Mouse (Mus musculus) forebrain, embryonic 14.5 days (tissue): ENCODE results near the gene Ccnq. TPM values are rescaled to one million over a fixed set of nuclear protein-coding genes. Genes with fewer than 3 reads are reported as not detected.

Experiments
- ATAC-seq: fragments of 200-750 bp; cut with Nextera tagmentation; 2 replicates; pipeline ENCODE4 v1.8.0; 2017; ENCODE audit warnings: mild to moderate bottlenecking, moderate library complexity
- DNase-seq: peaks from one replicate; pipeline ENCODE4 v3.0.0-alpha.2; 2015; ENCODE audit warnings: low spot score
- H3K27ac ChIP-seq: fragments of 300-500 bp; sonication (generic); 2 replicates; pipeline ENCODE4 v1.5.1; 2014; ENCODE audit warnings: low read depth, mild to moderate bottlenecking, control low read depth, low read length, moderate library complexity
- H3K27me3 ChIP-seq: fragments of 300-500 bp; sonication (generic); replicated peaks from 2 replicates; pipeline ENCODE4 v1.6.1; 2014; ENCODE audit warnings: low read length, control low read depth, mixed read lengths; ENCODE audit not compliant: control insufficient read depth, insufficient read depth
- H3K36me3 ChIP-seq: fragments of 300-500 bp; sonication (generic); 2 replicates; pipeline ENCODE4 v1.6.1; 2014; ENCODE audit warnings: low read length, control low read depth; ENCODE audit not compliant: control insufficient read depth, insufficient read depth
- H3K4me1 ChIP-seq: fragments of 300-500 bp; sonication (generic); 2 replicates; pipeline ENCODE4 v1.6.1; 2014; ENCODE audit warnings: antibody characterized with exemption, low read length, control low read depth; ENCODE audit not compliant: control insufficient read depth, insufficient read depth
- H3K4me2 ChIP-seq: fragments of 300-500 bp; sonication (generic); 2 replicates; pipeline ENCODE4 v1.6.1; 2014; ENCODE audit warnings: mild to moderate bottlenecking, control low read depth, low read length
- H3K4me3 ChIP-seq: fragments of 300-500 bp; sonication (generic); 2 replicates; pipeline ENCODE4 v1.5.1; 2014; ENCODE audit warnings: low read depth, low read length, control low read depth
- H3K9ac ChIP-seq: fragments of 300-500 bp; sonication (generic); 2 replicates; pipeline ENCODE4 v1.6.1; 2014; ENCODE audit warnings: mild to moderate bottlenecking, low read length, control low read depth, moderate library complexity
- H3K9me3 ChIP-seq: fragments of 300-500 bp; sonication (generic); replicated peaks from 2 replicates; pipeline ENCODE4 v1.6.1; 2016; ENCODE audit warnings: low read length, control low read depth, mixed read lengths; ENCODE audit not compliant: control insufficient read depth
- WGBS: fragments of 180-500 bp; shearing (Covaris S2); extraction: QIAGEN DNeasy Blood & Tissue Kit; methylation state at CpG from one replicate; pipeline ENCODE4 v1.1.7; 2014; 5-methylcytosine and 5-hydroxymethylcytosine counted together
- polyA plus RNA-seq: library from polyadenylated mRNA; unstranded; fragments of >200 nt; fragmentation: Nextera tagmentation; extraction: Ambion mirVana; gene quantifications from 2 replicates; pipeline ENCODE4 v1.2.1, GENCODE M21; 2014

The Ccnq gene
- polyA plus RNA-seq, 1 experiment from 2014 or later = 48.9 TPM

- H3K27me3 ChIP-seq = no peaks in the 10 kb centered on the region
- 3% methylated on average over 7 of the region's 7 CpGs for WGBS
- peak; percentile 70 for ATAC-seq
- no peak overlapping the region for H3K4me2 ChIP-seq
- peaks cover 28% of the 10 kb centered on the region for H3K4me1 ChIP-seq
- H3K9me3 ChIP-seq = no peaks in the 10 kb centered on the region
- no peak overlapping the region; the same call in 1 of the 2 replicates for H3K9ac ChIP-seq
- peak overlapping the region; percentile 68 for H3K27ac ChIP-seq
- DNase-seq = peak; percentile 76
- H3K4me3 ChIP-seq = no peak overlapping the region
- no peaks in the 10 kb centered on the region for H3K36me3 ChIP-seq
Measured at GRCm38 (mm10) chr11:78786013-78786431, 34.5 kb upstream of the Ccnq start.

GRCm38 (mm10) chr11:78782791-78783347 is 31.3 kb upstream of the Ccnq start:
- Histone ChIP-seq H3K27ac (no peak overlapping the region), H3K9me3 (no peaks in the 10 kb centered on the region), H3K4me1 (peaks cover 19% of the 10 kb centered on the region), H3K4me2 (no peak overlapping the region), H3K36me3 (no peaks in the 10 kb centered on the region), H3K4me3 (no peak overlapping the region), H3K27me3 (no peaks in the 10 kb centered on the region), H3K9ac (no peak overlapping the region)
- no peak for ATAC-seq
- WGBS = 73% methylated on average over 9 of the region's 9 CpGs
- DNase-seq = no peak

DNA sequence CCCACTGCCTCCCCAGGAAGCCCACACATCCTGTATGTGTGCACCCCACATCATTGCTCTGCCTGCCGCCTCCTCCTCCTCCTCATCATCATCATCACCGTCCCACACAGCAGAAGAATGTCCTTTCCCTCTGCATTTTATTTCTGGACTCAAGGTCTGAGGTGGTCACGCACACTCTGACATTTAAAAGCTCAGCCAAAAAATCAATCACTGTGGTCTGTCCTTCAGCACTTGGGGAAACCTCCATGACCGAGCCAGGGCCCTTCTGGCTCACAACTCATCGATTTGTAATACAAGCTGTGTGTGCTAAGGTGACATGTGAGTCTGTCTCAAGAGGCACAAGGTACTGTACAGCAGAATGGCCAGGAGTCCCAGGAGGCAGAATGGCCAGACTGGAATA is 30.8 kb upstream of the Ccnq start:
- no peak overlapping the region for H3K27ac ChIP-seq
- WGBS = 93% methylated on average over 5 of the region's 5 CpGs

GRCm38 (mm10) chr11:78780571-78780970 is 29.0 kb upstream of the Ccnq start:
- no peak for ATAC-seq
- Histone ChIP-seq H3K9me3 (no peaks in the 10 kb centered on the region), H3K27me3 (no peaks in the 10 kb centered on the region), H3K9ac (no peak overlapping the region), H3K36me3 (no peaks in the 10 kb centered on the region), H3K4me3 (no peak overlapping the region), H3K4me1 (peaks cover 16% of the 10 kb centered on the region), H3K4me2 (no peak overlapping the region), H3K27ac (no peak overlapping the region)
- WGBS = 80% methylated on average over 3 of the region's 3 CpGs
- no peak for DNase-seq

More for the DNA sequence above, 30.8 kb upstream of the Ccnq start:
- no peak overlapping the region for H3K9ac ChIP-seq
- ATAC-seq = no peak
- H3K27me3 ChIP-seq = no peaks in the 10 kb centered on the region
- H3K36me3 ChIP-seq = no peaks in the 10 kb centered on the region
- no peaks in the 10 kb centered on the region for H3K9me3 ChIP-seq
- H3K4me1 ChIP-seq = peaks cover 24% of the 10 kb centered on the region
- H3K4me2 ChIP-seq = no peak overlapping the region
- H3K4me3 ChIP-seq = no peak overlapping the region
- DNase-seq = no peak

DNA sequence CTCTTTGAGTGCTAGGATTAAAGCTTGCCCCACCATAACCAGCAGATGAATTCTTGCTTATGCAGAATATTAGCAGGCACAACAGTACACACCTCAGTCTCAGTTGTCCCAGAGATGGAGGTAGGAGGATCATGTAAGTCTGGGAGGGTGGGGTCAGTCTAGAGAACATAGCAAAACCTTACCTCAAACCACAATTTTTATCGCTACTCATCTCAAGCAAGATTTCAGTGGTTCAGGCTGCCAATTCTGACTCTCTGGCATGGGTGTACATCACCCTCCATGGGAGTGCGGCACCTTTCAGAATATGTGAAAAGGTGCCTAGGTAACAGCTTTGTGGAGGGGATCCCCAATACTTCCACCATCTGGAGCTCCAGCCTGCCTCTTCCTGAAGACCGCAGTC is 28.5 kb upstream of the Ccnq start:
- ATAC-seq (no peak), DNase-seq (no peak)
- Histone ChIP-seq H3K36me3 (no peaks in the 10 kb centered on the region), H3K4me1 (peaks cover 12% of the 10 kb centered on the region; the same call in 1 of the 2 replicates), H3K27me3 (no peaks in the 10 kb centered on the region), H3K4me2 (no peak overlapping the region), H3K9ac (no peak overlapping the region), H3K27ac (no peak overlapping the region), H3K4me3 (no peak overlapping the region), H3K9me3 (no peaks in the 10 kb centered on the region)
- WGBS = 96% methylated on average over 3 of the region's 3 CpGs

GRCm38 (mm10) chr11:78777851-78778680 is 26.5 kb upstream of the Ccnq start:
- no peak overlapping the region for H3K9ac ChIP-seq
- peaks cover 11% of the 10 kb centered on the region for H3K4me1 ChIP-seq
- no peak overlapping the region for H3K4me3 ChIP-seq

DNA sequence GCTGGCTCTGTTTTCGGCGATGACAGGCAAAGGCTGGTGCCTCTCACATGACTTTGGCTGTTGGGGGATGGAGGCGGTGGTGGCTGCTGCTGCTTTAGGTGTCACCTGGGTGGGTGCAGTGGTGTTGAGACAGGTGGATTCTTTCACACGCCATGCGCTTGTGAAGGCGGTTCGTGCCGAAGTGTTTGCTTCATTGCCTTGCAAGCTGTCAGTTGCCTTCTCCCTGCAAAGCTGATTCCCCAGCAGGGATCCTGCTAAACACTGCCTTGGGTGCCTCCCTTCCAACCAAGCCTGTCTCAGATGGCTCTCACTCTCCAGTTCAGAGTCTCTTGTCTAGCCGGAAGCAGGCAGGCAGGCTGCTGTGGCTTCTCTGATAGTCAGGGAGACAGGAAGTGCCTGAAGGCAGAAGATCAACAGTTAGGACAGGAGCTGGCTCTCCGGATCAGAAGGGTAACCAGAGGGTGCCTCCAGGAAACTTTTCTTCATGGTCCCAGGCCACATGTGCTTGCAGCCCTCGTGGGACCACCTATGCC is 20.3 kb upstream of the Ccnq start:
- no peaks in the 10 kb centered on the region for H3K36me3 ChIP-seq
- H3K4me2 ChIP-seq = no peak overlapping the region
- no peaks in the 10 kb centered on the region for H3K27me3 ChIP-seq
- no peak overlapping the region for H3K27ac ChIP-seq
- no peak for ATAC-seq
- no peak for DNase-seq
- no peak overlapping the region for H3K9ac ChIP-seq
- peaks cover 6% of the 10 kb centered on the region for H3K4me1 ChIP-seq
- no peak overlapping the region for H3K4me3 ChIP-seq
- 74% methylated on average over 11 of the region's 11 CpGs for WGBS
- H3K9me3 ChIP-seq = no peaks in the 10 kb centered on the region

More at GRCm38 (mm10) chr11:78777851-78778680, 26.5 kb upstream of the Ccnq start:
- H3K27ac ChIP-seq = no peak overlapping the region
- no peaks in the 10 kb centered on the region for H3K27me3 ChIP-seq
- no peak overlapping the region for H3K4me2 ChIP-seq
- ATAC-seq (0 out of 2 replicates have a peak, but pooled peaks have one; percentile 23), DNase-seq (peak; percentile 45)
- WGBS = 42% methylated on average over 10 of the region's 10 CpGs
- H3K36me3 ChIP-seq = no peaks in the 10 kb centered on the region
- no peaks in the 10 kb centered on the region for H3K9me3 ChIP-seq

DNA sequence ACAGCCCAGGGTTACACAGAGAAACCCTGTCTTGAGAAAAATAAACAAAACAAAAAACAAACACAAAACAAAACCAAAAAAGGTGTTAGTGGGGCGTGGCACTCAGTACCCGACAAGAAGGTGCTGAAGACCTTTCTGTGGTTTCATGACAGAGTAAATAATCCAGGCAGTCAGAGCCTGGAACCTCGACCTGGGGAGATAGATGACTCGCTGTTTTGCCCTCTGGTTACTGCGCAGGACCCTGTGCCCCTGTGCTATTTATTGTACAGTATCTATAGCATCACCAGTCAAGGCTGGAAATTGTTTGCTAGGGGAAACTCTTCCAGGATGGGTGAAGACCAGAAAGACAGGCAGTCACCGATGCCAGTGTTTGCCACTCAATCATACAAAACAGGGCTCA is 18.9 kb upstream of the Ccnq start:
- Histone ChIP-seq H3K4me1 (peaks cover 6% of the 10 kb centered on the region), H3K4me2 (no peak overlapping the region), H3K27ac (no peak overlapping the region), H3K27me3 (no peaks in the 10 kb centered on the region), H3K9me3 (no peaks in the 10 kb centered on the region), H3K4me3 (no peak overlapping the region), H3K9ac (no peak overlapping the region), H3K36me3 (no peaks in the 10 kb centered on the region)
- 85% methylated on average over 6 of the region's 6 CpGs for WGBS
- no peak for DNase-seq
- no peak for ATAC-seq

DNA sequence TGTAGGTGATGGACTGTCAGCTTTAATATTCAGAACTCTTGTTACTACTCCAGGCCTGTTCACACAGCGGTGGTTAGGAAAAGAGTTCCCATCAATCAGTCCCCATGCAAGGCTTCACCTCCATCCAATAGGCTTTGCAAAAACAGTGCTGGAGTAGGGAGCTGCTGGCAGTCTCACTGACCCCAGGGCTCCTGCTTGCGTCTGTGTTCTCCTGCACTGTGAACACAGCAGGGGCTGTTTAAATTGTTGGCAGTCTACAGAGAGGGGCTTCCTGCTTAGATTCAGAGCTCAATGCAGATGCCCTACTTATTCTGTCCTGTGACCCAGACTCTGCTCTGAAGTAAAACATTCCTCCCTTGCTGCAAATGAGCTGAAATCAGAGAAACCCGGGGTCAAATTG is 17.2 kb upstream of the Ccnq start:
- Histone ChIP-seq H3K27ac (no peak overlapping the region), H3K4me1 (peaks cover 6% of the 10 kb centered on the region), H3K9me3 (no peaks in the 10 kb centered on the region), H3K4me3 (no peak overlapping the region), H3K4me2 (no peak overlapping the region), H3K9ac (no peak overlapping the region), H3K27me3 (no peaks in the 10 kb centered on the region), H3K36me3 (no peaks in the 10 kb centered on the region)
- ATAC-seq = 0 out of 2 replicates have a peak, but pooled peaks have one; percentile 26
- 22% methylated on average over 3 of the region's 3 CpGs for WGBS
- DNase-seq = peak; percentile 48
